Mouse (Mus musculus) liver, embryonic 11.5 days (tissue): Measurements from ENCODE around the gene Vps13d. TPM values are rescaled to one million over a fixed set of nuclear protein-coding genes. Genes with fewer than 3 reads are reported as not detected.
A peak's percentile ranks its signal among the peaks of the same experiment; 100 is the strongest.

Source experiments
- ATAC-seq: fragments of 200-750 bp; cut with Nextera tagmentation; replicated peaks from 2 replicates; pipeline ENCODE4 v1.8.0; 2017; ENCODE audit warnings: moderate number of reproducible peaks, mild to moderate bottlenecking, moderate TSS enrichment, moderate library complexity; ENCODE audit not compliant: low FRiP score
- DNase-seq: peaks from one replicate; pipeline ENCODE4 v3.0.0-alpha.2; 2017; ENCODE audit warnings: low spot score
- H3K27ac ChIP-seq: fragments of 300-500 bp; sonication (generic); 2 replicates; pipeline ENCODE4 v1.5.1; 2014; ENCODE audit warnings: mild to moderate bottlenecking, low read depth, low read length, control low read depth
- H3K27me3 ChIP-seq: fragments of 300-500 bp; sonication (generic); replicated peaks from 2 replicates; pipeline ENCODE4 v1.6.1; 2014; ENCODE audit warnings: low read length, mixed read lengths; ENCODE audit not compliant: control insufficient read depth, insufficient read depth
- H3K36me3 ChIP-seq: fragments of 300-500 bp; sonication (generic); 2 replicates; pipeline ENCODE4 v1.6.1; 2014; ENCODE audit warnings: mild to moderate bottlenecking, low read length, moderate library complexity, mixed read lengths; ENCODE audit not compliant: control insufficient read depth, insufficient read depth
- H3K4me1 ChIP-seq: fragments of 300-500 bp; sonication (generic); replicated peaks from 2 replicates; pipeline ENCODE4 v1.6.1; 2014; ENCODE audit warnings: low read length, mixed read lengths; ENCODE audit not compliant: control insufficient read depth, insufficient read depth
- H3K4me2 ChIP-seq: fragments of 300-500 bp; sonication (generic); 2 replicates; pipeline ENCODE4 v1.6.1; 2014; ENCODE audit warnings: mild to moderate bottlenecking, control low read depth, moderate library complexity
- H3K4me3 ChIP-seq: fragments of 300-500 bp; sonication (generic); 2 replicates; pipeline ENCODE4 v1.5.1; 2014; ENCODE audit warnings: low read depth, low read length, control low read depth
- H3K9ac ChIP-seq: fragments of 300-500 bp; sonication (generic); 2 replicates; pipeline ENCODE4 v1.6.1; 2014; ENCODE audit warnings: low read depth, low read length, control low read depth
- H3K9me3 ChIP-seq: fragments of 300-500 bp; sonication (generic); 2 replicates; pipeline ENCODE4 v1.6.1; 2016; ENCODE audit warnings: low read length, inconsistent platforms, mixed read lengths; ENCODE audit not compliant: control insufficient read depth
- WGBS: fragments of 180-500 bp; shearing (Covaris S2); extraction: QIAGEN DNeasy Blood & Tissue Kit; methylation state at CpG from one replicate; pipeline ENCODE4 v1.1.7; 2014; 5-methylcytosine and 5-hydroxymethylcytosine counted together
- polyA plus RNA-seq: library from polyadenylated mRNA; unstranded; fragments of >200 nt; fragmentation: Nextera tagmentation; extraction: Ambion mirVana; gene quantifications from 2 replicates; pipeline ENCODE4 v1.2.1, GENCODE M21; 2014

Vps13d gene
- polyA plus RNA-seq, 1 experiment from 2014 or later, result 11.7 TPM

DNA sequence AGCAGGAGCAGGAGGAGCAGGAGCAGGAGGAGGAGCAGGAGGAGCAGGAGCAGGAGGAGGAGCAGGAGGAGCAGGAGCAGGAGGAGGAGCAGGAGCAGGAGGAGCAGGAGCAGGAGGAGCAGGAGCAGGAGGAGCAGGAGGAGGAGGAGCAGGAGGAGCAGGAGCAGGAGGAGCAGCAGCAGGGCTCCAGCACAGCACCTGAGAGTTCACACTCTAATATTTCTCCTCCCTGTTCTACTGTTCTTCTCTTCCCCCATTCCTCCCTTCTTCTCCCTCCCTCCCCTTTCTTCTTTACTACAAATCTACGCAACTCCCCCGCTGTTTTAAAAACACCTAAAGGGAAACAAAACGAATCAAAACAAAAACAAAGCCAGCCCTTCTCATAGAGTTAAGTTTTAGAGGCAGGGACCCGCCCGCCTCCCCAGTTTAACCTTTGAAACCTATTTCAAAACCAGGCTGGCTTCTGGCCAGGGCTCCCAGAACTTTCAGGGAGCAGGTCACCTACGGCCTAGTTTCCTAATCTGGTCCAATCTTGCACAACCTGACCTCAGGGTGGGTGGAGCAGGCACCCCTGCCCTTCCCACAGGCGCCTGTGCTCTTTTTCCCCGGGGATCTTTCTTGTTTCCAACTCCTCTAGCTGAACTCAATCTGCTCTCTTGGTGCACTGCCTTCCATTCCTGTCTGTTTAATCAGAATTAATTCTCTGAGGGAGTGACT lies 234.5 kb downstream of the Vps13d start:
- H3K27me3 ChIP-seq, result no peaks in the 10 kb centered on the region
- no peak overlapping the region for H3K4me3 ChIP-seq
- no peak overlapping the region for H3K4me2 ChIP-seq
- no peaks in the 10 kb centered on the region for H3K36me3 ChIP-seq
- peak overlapping the region; percentile 6; the same call in 1 of the 2 replicates for H3K27ac ChIP-seq
- DNase-seq (peak; percentile 51), ATAC-seq (peak; percentile 79)
- no peaks in the 10 kb centered on the region; the same call in 1 of the 2 replicates for H3K4me1 ChIP-seq
- no peak overlapping the region for H3K9ac ChIP-seq
- 61% methylated on average over 8 of the region's 8 CpGs for WGBS
- H3K9me3 ChIP-seq, result no peaks in the 10 kb centered on the region

DNA sequence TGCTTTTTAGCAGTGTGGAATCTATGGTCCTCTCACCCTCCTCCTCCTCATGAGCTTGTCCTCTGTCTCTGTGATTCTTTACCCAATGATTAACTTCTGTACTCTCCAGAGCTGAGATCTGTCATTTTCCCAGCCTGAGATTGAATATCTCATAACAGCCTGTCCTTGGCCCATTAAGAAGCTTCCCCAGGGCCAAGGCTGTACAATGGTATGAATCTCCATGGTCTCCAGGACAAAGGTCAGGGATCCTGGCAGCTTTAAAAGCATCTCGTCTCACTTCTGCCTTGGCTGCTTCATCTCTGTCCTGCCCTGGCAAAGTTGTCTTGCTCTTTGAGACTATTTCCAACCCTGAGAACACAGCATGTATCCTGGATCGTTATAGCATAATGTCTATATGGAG lies 237.1 kb downstream of the Vps13d start:
- Histone ChIP-seq H3K4me3 (no peak overlapping the region), H3K27me3 (no peaks in the 10 kb centered on the region), H3K4me2 (no peak overlapping the region), H3K27ac (no peak overlapping the region), H3K9me3 (no peaks in the 10 kb centered on the region), H3K9ac (no peak overlapping the region), H3K36me3 (no peaks in the 10 kb centered on the region), H3K4me1 (no peaks in the 10 kb centered on the region)
- no peak for DNase-seq
- no peak for ATAC-seq
- 78% methylated on average over 2 of the region's 2 CpGs for WGBS

DNA sequence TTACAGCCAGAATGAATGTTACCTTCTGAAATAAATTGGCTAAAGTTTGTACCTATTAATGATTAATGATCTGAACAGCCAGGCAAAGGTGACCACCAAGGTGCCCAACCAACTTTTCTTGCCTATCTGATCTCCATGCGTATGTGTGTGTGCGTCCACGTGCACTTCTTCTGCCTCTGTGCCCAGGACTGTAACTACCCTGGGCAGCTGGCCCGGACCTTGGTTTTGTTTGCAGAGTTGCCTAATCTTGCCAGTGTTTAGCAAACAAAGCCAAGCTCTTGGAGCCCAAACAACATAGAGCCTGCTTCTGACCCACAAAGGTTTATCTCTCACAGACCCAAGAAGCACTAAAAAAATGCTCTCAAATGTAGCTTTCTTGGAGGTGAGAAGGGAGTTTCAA lies 237.6 kb downstream of the Vps13d start:
- no peaks in the 10 kb centered on the region for H3K9me3 ChIP-seq
- H3K9ac ChIP-seq, result no peak overlapping the region
- H3K36me3 ChIP-seq, result no peaks in the 10 kb centered on the region
- ATAC-seq, result no peak
- WGBS, result 74% methylated on average over 4 of the region's 4 CpGs
- H3K4me2 ChIP-seq, result no peak overlapping the region
- no peak overlapping the region for H3K4me3 ChIP-seq
- H3K4me1 ChIP-seq, result no peaks in the 10 kb centered on the region
- no peak overlapping the region for H3K27ac ChIP-seq
- no peaks in the 10 kb centered on the region for H3K27me3 ChIP-seq
- no peak for DNase-seq

DNA sequence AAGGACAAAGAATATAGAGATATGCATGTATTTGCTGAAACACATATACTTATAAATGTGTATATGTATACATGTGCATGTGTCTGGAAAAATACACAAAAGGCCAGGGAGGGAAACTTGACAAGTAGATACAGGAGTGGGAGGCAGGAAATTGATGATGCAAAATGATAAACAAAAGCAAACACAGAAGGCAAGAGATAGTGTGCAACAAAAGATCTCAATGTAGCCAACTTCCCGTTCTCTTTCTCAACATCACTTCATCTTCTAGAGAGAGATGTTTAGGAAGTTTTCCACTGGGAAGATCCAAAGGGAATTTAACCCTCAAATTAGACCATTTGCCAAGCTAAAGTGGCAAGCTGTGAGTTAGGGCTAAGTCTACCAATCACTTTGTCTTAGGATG lies 238.5 kb downstream of the Vps13d start:
- Histone ChIP-seq H3K4me2 (no peak overlapping the region), H3K4me1 (no peaks in the 10 kb centered on the region), H3K9me3 (no peaks in the 10 kb centered on the region), H3K27me3 (no peaks in the 10 kb centered on the region), H3K9ac (no peak overlapping the region), H3K27ac (no peak overlapping the region), H3K4me3 (no peak overlapping the region), H3K36me3 (no peaks in the 10 kb centered on the region)
- DNase-seq, result no peak
- WGBS, result 33% methylated on average over 1 of the region's 1 CpGs
- ATAC-seq, result no peak

DNA sequence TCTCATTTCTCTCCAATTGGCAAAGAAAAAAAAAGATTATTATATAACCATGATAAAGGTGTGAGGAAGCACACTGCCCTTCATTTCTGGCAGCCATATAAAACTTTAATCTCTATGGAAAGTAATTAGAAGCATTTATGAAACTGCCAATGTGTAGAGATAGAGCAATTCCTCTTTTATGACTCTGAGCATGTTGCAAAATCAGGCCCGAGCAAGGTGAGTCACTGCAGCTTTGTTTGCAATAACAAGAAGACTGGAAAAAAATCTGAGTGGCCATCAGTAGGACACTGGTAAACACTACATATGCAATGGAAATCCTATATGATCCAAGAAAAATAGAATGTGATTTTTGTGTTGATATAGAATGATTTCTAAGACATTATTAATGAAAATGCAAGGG lies 238.9 kb downstream of the Vps13d start:
- H3K9me3 ChIP-seq, result no peaks in the 10 kb centered on the region
- ATAC-seq, result no peak

DNA sequence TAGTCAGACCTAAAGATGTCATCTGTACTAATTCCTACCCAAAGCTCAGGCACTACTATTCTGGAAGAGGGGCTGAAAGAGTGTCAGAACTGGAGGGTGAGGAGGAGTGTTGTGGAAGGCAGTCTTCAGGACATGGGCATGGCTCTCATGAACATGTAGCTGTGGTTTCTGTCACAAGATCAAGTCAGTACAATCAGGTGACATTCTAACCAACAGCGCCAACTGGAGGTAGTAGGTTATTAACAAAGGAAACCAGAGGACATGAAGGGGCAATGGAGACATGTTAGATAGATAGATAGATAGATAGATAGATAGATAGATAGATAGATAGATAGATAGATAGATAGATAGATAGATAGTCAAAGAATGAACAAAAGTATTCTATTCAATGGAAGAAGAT lies 241.4 kb downstream of the Vps13d start:
- no peak for DNase-seq
- Histone ChIP-seq H3K27ac (no peak overlapping the region), H3K9me3 (no peaks in the 10 kb centered on the region), H3K9ac (no peak overlapping the region), H3K27me3 (no peaks in the 10 kb centered on the region), H3K4me3 (no peak overlapping the region), H3K4me1 (peaks cover 16% of the 10 kb centered on the region), H3K4me2 (no peak overlapping the region), H3K36me3 (no peaks in the 10 kb centered on the region)
- no peak for ATAC-seq
- 89% methylated on average over 1 of the region's 1 CpGs for WGBS

More for the DNA sequence above, 238.9 kb downstream of the Vps13d start:
- no peak for DNase-seq
- Histone ChIP-seq H3K27ac (no peak overlapping the region), H3K4me2 (no peak overlapping the region), H3K4me1 (no peaks in the 10 kb centered on the region), H3K27me3 (no peaks in the 10 kb centered on the region), H3K9ac (no peak overlapping the region), H3K36me3 (no peaks in the 10 kb centered on the region), H3K4me3 (no peak overlapping the region)
- WGBS, result 74% methylated on average over 1 of the region's 1 CpGs

DNA sequence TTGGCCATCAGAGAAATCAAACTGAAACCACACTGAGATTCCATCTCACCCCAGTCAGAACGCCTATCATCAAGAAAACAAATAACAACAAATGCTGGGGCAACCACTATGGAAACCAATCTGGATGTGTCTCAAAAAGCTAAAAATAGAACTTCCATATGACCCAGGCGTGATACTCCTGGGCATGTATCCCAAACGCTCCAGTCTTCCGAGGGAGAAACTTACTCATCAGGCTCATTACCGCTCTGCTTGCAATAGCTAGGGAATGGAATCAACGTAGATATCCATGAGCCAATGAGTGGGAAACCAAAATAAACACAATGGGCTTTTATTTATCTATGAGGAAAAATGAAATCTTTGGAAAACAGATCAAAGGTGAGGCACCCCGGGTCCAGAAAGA lies 242.9 kb downstream of the Vps13d start:
- 84% methylated on average over 7 of the region's 7 CpGs for WGBS
- no peaks in the 10 kb centered on the region for H3K9me3 ChIP-seq

DNA sequence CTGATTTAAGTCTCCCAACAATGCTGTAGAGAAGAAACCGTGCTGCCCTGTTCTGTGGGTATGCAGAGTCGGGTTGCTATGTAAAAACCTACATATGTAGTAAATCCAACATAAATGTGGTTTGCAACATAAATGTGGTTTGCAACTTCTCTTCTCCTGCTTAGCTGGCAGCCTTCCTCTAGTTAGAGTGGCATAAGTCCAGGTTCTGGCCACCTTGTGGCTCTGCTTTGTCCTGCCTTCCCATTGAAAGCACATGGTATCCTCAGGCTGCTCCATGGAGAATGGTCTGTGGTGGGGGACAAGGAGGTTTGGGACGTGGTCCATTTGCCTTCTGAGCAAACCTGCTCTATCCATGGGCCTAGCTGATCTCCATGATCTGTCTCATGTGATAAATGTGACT lies 243.9 kb downstream of the Vps13d start:
- Histone ChIP-seq H3K9me3 (no peaks in the 10 kb centered on the region), H3K4me3 (no peak overlapping the region), H3K4me2 (no peak overlapping the region), H3K27me3 (no peaks in the 10 kb centered on the region), H3K27ac (no peak overlapping the region), H3K9ac (no peak overlapping the region), H3K36me3 (no peaks in the 10 kb centered on the region), H3K4me1 (peaks cover 21% of the 10 kb centered on the region)
- ATAC-seq (no peak), DNase-seq (no peak)
- WGBS, result 83% methylated on average over 3 of the region's 3 CpGs

More for the DNA sequence above, 242.9 kb downstream of the Vps13d start:
- ATAC-seq, result no peak
- no peak overlapping the region for H3K4me2 ChIP-seq
- no peaks in the 10 kb centered on the region for H3K36me3 ChIP-seq
- peaks cover 21% of the 10 kb centered on the region for H3K4me1 ChIP-seq
- H3K27ac ChIP-seq, result no peak overlapping the region
- no peaks in the 10 kb centered on the region for H3K27me3 ChIP-seq
- H3K9ac ChIP-seq, result no peak overlapping the region
- no peak overlapping the region for H3K4me3 ChIP-seq
- no peak for DNase-seq

DNA sequence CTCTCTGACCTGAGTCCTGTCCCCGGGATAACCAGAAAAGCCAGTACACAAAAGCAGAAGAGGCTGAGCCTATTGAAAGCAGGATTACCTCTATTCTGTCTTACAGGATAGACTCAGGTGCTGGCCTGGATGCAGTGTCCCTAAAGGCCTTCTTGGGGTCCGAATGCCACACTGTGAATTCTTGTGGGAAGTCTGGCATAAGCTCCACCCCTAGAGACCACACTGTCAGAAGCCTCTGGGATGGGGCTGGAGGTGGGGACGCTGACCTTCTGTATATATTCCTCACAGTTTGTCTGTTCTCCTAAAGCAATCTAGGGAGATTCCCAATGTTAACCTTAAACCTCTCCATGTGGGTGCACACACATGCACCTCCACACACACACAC lies 244.5 kb downstream of the Vps13d start:
- Histone ChIP-seq H3K36me3 (no peaks in the 10 kb centered on the region), H3K27ac (0 out of 2 replicates have a peak overlapping the region, but pooled peaks have one; percentile 11), H3K9ac (peak overlapping the region; percentile 27; the same call in 1 of the 2 replicates), H3K4me2 (no peak overlapping the region), H3K4me1 (peaks cover 21% of the 10 kb centered on the region), H3K4me3 (no peak overlapping the region), H3K9me3 (no peaks in the 10 kb centered on the region), H3K27me3 (no peaks in the 10 kb centered on the region)
- no peak for ATAC-seq
- no peak for DNase-seq
- 51% methylated on average over 3 of the region's 3 CpGs for WGBS
